Mouse (Mus musculus) embryonic fibroblast, embryonic 13.5 days (primary cell): ENCODE data around the gene Tmem59l. TPM values are rescaled to one million over a fixed set of nuclear protein-coding genes. Genes with fewer than 3 reads are reported as not detected.

Source experiments
- H3K27ac ChIP-seq: 2 replicates; pipeline ENCODE4 v1.5.1; 2012; ENCODE audit warnings: low read length, control low read depth, inconsistent platforms; ENCODE audit not compliant: insufficient read depth
- H3K4me1 ChIP-seq: 2 replicates; pipeline ENCODE4 v1.6.1; 2011; ENCODE audit warnings: low read length; ENCODE audit not compliant: control insufficient read depth, insufficient read depth
- H3K4me3 ChIP-seq: 2 replicates; pipeline ENCODE4 v1.5.1; 2011; ENCODE audit warnings: mild to moderate bottlenecking, control low read depth, low read length; ENCODE audit not compliant: insufficient read depth
- CTCF ChIP-seq: IDR thresholded peaks from 2 replicates; pipeline ENCODE4 v1.5.1; 2011; ENCODE audit warnings: mild to moderate bottlenecking, control low read depth, low read length, moderate library complexity, borderline replicate concordance; ENCODE audit not compliant: insufficient read depth
- POLR2A ChIP-seq: IDR thresholded peaks from 2 replicates; pipeline ENCODE4 v1.6.1; 2011; ENCODE audit warnings: low read depth, mild to moderate bottlenecking, control low read depth, low read length, moderate library complexity
- polyA plus RNA-seq: library from polyadenylated mRNA; stranded (reverse); fragments of >200 nt; gene quantifications from 2 replicates; pipeline ENCODE4 v1.2.4, GENCODE M21; 2011; ENCODE audit warnings: low read depth; ENCODE audit not compliant: missing spikeins, insufficient read length

The Tmem59l gene
- polyA plus RNA-seq, 1 experiment, result 0.58 TPM

DNA sequence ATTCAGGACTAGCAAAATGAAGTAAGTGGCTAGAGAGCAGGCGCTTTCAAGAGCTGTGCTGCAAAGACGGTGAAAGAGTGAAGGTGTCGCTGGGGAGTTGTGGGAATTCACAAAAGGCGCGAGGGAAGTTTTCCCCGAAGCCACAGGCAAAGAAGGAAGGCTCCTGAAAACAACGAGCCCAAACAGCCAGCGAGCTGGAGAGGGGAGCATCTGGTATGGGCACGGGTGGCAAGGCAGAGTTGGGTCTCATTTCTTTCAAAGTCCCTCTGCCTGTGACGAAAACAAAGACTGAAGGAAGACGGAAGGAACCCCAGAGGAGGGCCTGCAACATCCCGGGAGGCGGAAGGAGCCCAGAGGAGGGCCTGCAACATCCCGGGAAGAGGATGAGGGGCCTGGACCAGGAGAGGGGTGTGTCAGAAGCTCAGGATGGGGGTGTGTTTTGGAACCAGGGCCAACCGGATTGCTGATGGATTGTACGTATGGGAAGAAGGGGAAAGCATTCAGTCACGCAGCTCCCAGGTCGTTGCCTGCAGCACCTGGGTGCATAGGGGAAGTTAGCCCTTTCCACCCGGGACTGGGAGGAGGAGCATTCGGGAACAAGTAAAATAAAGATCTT, 3.8 kb upstream of the Tmem59l start:
- H3K4me3 ChIP-seq, result no peak overlapping the region
- no peak overlapping the region for H3K27ac ChIP-seq
- TF ChIP-seq CTCF (no peak), POLR2A (peak; percentile 32; the same call in 1 of the 2 replicates)
- peaks cover 6% of the 10 kb centered on the region for H3K4me1 ChIP-seq

DNA sequence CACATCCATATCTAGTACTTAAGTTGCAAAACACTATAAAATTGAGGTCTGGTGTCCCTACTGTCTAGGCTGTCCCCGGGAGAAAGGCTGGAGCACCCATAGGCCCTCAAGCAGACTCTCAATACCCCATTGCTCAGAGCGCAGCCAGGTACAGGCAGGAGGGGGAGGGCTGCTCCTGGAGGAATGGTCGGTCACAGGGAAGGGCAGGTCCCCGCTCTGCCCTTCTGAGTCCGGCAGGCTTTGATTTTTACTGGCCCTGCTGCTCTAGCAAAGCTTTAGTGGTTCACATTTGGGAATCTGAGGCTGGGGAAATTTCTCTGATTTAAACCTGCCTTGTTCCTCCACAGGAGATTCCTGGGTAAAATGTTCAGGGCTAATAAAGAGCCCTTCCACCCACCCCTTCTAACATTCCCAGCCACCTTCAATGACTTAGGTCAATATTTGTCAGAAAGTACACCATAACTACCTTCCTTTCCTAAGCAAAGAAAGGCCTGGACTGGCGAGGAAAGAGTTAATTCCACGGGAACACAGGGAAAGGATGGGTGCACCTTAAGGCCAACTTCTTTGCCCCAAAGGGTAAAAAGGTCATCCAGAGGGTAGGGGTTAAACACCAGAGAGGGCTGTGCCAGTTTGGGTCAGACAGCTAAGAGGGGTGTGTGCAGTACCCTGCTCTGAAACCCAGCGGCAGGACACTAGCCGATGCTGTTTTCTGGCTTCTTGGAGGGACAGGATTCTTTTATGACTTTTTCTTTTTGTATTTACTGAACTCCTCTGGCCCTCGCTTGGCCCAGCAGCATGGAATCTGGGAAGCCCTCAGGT, 3.1 kb upstream of the Tmem59l start:
- TF ChIP-seq POLR2A (no peak), CTCF (no peak)
- H3K4me3 ChIP-seq, result no peak overlapping the region
- peaks cover 6% of the 10 kb centered on the region for H3K4me1 ChIP-seq
- peak overlapping the region; percentile 6; the same call in 1 of the 2 replicates for H3K27ac ChIP-seq

DNA sequence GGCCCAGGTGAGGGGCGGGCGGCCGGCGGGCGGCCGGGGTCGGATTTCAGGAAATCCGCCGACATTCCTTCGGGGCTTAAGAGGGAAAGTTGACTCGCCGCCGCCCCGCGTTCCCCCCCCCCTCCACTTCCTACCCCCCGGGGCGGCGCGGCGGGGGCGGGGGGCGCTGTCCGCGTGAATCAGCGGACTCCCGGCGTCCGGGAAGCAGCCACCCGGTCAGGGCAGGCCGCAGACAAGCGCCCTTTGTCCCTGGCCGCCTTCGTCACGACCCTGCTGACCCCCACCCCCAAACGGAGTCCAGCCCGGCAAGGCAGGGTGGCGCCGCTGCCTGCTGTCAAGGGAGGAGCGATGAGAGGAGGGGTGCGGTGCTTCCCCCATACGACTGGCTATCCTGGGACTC, 2.4 kb upstream of the Tmem59l start:
- Histone ChIP-seq H3K27ac (peak overlapping the region; percentile 6; the same call in 1 of the 2 replicates), H3K4me1 (peaks cover 6% of the 10 kb centered on the region), H3K4me3 (no peak overlapping the region)
- no peak for TF ChIP-seq CTCF
- peak; percentile 34 for TF ChIP-seq POLR2A

DNA sequence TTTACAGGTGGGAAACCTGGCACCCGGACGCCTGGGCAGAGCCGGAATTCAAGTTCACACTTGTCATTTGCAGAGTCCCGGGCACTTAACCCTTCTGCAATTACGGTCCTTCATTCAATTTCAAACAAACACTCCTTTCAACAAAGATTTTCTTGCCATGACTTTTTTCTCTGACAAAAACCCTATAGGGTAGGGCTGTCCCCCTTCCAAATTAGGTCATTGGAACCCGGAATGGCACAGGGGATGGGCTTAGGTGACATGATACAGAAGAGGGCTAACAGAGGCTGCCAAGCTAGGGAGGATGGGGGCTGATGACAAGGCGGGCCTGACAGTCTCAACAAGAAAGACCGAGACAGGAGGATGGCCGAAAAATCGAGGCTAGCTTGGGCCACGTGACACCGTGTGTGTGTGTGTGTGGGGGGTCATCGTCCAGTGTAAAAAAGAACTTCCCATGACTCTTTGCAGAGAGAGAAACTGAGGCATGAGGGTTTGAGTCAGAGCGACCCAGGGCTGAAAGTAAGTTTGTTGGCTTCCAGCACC, 1.8 kb upstream of the Tmem59l start:
- H3K4me3 ChIP-seq, result no peak overlapping the region
- H3K27ac ChIP-seq, result no peak overlapping the region
- H3K4me1 ChIP-seq, result peaks cover 6% of the 10 kb centered on the region
- TF ChIP-seq POLR2A (no peak), CTCF (no peak)

DNA sequence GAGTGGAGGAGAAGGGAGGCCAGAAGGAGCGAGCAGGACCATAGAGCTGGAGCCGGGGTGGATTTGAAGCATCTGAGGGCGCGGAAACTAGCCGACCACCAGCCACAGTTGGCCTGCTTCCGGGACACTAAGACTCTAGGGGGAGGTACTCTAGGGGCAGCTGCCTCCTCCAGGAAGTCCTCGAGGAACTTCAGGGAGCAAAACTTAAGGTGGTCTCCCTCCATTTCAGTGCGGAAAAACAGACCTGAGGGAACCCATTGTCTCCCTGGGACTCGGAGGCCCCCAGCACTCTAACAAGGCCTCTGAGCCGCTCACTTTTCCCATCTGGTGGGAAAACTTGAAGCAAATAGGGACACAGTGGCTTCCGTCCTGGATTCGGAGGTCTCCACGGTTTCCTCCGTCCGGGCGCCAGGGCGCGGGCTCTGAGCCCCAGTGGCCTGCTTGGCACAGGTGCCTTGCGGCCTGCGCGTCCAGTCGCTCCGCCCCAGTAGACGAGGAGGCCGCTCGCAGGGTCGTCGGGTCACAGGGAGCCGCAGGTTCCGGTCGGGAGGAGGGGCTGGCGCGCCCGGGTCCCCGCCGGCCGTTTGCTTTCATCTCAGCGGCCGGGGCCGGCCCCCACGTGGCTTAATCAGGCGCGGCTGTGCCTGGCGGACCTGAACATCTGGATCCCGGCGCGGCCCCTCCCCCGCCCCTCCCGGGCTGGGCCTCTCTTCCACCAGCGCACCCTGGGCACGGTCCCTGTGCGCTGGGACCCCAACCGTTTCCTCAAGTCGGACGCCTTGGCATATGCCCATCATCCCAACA, 1.0 kb upstream of the Tmem59l start:
- peaks cover 6% of the 10 kb centered on the region for H3K4me1 ChIP-seq
- TF ChIP-seq POLR2A, result no peak
- TF ChIP-seq CTCF, result no peak
- no peak overlapping the region for H3K27ac ChIP-seq
- no peak overlapping the region for H3K4me3 ChIP-seq

DNA sequence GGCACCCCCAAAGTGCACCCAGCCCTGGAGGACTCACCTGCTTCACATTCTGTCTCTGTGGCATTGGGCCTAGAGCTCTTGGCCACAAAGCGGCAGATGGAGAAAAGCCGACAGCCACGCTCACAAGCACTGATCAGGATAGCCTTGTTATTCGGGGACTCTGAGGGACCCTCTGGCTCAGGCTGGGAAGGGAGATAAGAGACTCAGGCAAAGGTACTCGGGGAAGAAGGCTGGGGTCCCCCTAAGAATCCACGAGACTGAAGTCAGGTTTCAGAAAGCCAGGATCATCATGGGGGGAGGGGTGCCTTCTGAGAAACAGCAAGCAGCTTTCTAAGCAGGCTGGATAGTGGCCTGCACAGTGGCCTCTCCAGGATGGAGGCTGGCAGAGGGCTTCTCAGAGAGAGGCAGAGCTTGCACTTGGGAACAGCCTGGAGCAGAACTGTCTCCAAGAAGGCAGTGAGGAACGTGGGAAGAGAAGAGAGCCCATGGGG, 922 bp downstream of the Tmem59l start:
- Histone ChIP-seq H3K4me1 (peaks cover 6% of the 10 kb centered on the region), H3K4me3 (no peak overlapping the region), H3K27ac (no peak overlapping the region)
- TF ChIP-seq CTCF, result no peak
- TF ChIP-seq POLR2A, result no peak

DNA sequence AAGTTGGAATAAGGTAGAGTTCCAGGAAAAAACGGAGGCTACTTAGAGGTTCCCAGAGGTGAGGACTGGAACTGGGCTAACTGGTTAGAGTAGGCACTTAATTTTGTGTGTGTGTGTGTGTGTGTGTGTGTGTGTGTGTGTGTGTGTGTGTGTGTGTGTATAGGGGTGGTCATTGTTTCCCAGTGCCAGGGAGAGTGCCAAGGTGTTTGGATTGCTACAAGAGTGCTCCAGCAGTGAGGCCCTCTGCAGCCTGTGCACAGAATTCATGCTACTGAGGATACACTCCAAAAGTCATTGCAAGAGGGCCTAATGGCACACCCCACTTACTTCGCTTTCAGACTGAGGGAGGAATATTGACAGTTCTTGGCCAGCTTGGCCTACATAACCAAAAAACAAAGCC, 4.2 kb downstream of the Tmem59l start:
- TF ChIP-seq POLR2A, result no peak
- TF ChIP-seq CTCF, result no peak
- Histone ChIP-seq H3K4me1 (no peaks in the 10 kb centered on the region), H3K27ac (no peak overlapping the region), H3K4me3 (no peak overlapping the region)

DNA sequence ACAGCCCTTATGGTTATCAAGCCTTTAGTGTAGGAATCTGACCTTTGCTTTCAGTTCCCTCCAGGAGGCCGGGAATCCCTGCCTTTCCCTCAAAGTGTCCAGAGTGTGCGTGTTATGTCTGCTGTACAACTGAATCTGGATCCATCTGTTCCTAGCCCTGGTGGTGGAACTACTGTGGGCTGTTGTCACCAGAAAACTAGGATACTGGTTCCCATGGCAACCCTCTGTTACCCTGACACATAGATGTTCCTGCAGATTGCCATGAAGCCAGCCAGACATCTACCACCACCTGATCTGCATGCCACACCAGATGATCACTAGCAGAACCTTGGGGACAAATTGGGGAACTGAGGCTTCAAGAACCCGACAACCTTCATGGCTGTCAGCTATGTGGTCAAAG, 5.2 kb downstream of the Tmem59l start:
- H3K27ac ChIP-seq, result no peak overlapping the region
- no peak for TF ChIP-seq POLR2A
- no peak for TF ChIP-seq CTCF
- no peak overlapping the region for H3K4me3 ChIP-seq
- H3K4me1 ChIP-seq, result no peaks in the 10 kb centered on the region

DNA sequence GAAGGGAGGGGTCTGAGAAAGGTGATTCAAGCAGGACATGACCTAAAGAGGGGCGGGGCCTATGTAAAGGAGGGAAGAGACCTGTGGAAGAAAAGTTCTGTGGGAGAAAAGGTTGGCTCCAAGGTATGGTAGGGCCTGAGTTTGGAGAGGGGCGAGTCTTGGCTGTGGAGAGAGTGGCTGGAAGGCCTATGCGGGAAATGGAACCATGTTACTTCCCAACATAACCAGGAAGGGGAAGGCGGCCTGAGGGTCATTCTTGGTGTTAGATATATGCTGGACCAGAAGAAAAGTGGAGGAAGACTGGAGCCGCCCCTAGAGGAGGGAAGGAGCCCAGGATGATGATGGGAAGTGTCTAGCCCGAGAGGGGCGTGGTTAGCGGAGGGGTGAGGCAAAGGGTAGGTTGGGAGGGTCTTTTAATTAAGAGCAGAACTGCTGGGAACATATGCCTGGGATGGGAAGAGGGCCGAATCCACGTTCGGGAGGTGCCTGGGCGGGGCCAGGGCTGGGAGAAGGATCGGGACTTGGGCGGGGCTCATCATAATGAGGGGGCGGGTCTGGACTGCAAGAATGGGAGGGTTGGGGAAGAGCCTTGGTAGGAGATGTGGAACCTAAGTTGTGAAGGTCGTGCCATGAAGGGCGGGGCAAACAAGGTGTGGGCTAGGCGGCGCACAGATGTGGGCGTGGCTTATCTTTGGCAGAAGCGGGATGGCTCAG, 9.7 kb downstream of the Tmem59l start:
- no peak overlapping the region for H3K27ac ChIP-seq
- H3K4me1 ChIP-seq, result no peaks in the 10 kb centered on the region
- H3K4me3 ChIP-seq, result peak overlapping the region; percentile 30
- TF ChIP-seq CTCF (no peak), POLR2A (no peak)
